Mouse (Mus musculus): ENCODE measurements at regions not wholly inside any gene's neighbourhood (a gene's known extent, or its start where the extent isn't known, plus 50 kb on each side); places are given as distances from the start of the nearest gene placed in this dataset.

DNA sequence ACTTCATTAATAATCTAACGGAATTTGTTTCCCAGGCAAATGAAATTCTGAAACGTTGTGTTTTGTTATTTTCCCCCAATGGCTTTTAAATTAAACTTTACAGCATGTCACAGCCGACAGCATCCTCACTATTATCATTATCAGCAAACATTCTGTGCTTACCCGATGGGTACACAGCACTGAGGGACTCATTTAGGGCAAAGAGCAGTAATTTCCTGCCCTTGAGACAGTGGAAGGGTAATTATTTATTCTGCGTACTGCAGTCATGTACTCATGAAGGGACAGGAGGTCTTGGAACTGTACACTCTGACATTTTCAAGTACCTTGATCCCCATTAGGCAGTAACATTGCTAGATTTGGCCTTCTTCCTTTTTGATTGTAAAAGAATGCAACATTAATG lies 235.5 kb upstream of the Fam3c start:
- no peak for TF ChIP-seq GATA1 (IDR thresholded peaks at IDR 0.05; ENCODE audit: borderline replicate concordance, low read length)
- TF ChIP-seq FLI1 (IDR thresholded peaks at IDR 0.05; ENCODE audit: low read length) = no peak

Measured in megakaryocyte, embryonic 14.5 days (primary cell).